Mouse (Mus musculus) lung, postnatal 0 days (tissue): ENCODE results near the gene Zfp385c. TPM values are rescaled to one million over a fixed set of nuclear protein-coding genes. Genes with fewer than 3 reads are reported as not detected.

Experiments
- ATAC-seq: fragments of 200-750 bp; cut with Nextera tagmentation; 2 replicates; pipeline ENCODE4 v1.8.0; 2017; ENCODE audit warnings: moderate library complexity
- DNase-seq: peaks from one replicate; pipeline ENCODE4 v3.0.0-alpha.2; 2016; ENCODE audit warnings: low spot score
- H3K27ac ChIP-seq: fragments of 300-500 bp; sonication (generic); 2 replicates; pipeline ENCODE4 v1.5.1; 2014; ENCODE audit warnings: antibody characterized with exemption, mild to moderate bottlenecking, low read length, mixed read lengths
- H3K27me3 ChIP-seq: fragments of 300-500 bp; sonication (generic); replicated peaks from 2 replicates; pipeline ENCODE4 v1.6.1; 2014; ENCODE audit warnings: low read length, mixed read lengths; ENCODE audit not compliant: insufficient read depth
- H3K36me3 ChIP-seq: fragments of 300-500 bp; sonication (generic); 2 replicates; pipeline ENCODE4 v1.6.1; 2014; ENCODE audit warnings: low read length, mixed read lengths; ENCODE audit not compliant: insufficient read depth
- H3K4me1 ChIP-seq: fragments of 300-500 bp; sonication (generic); 2 replicates; pipeline ENCODE4 v1.6.1; 2014; ENCODE audit warnings: antibody characterized with exemption, low read depth, low read length, mixed read lengths; ENCODE audit not compliant: insufficient read depth
- H3K4me2 ChIP-seq: fragments of 300-500 bp; sonication (generic); replicated peaks from 2 replicates; pipeline ENCODE4 v1.6.1; 2014; ENCODE audit warnings: low read depth, mild to moderate bottlenecking, low read length, moderate library complexity, mixed read lengths
- H3K4me3 ChIP-seq: fragments of 300-500 bp; sonication (generic); 2 replicates; pipeline ENCODE4 v1.5.1; 2014; ENCODE audit warnings: low read depth, low read length
- H3K9ac ChIP-seq: fragments of 300-500 bp; sonication (generic); replicated peaks from 2 replicates; pipeline ENCODE4 v1.6.1; 2014; ENCODE audit warnings: low read depth, mild to moderate bottlenecking
- H3K9me3 ChIP-seq: fragments of 300-500 bp; sonication (generic); 2 replicates; pipeline ENCODE4 v1.6.1; 2016; ENCODE audit warnings: low read length, mixed read lengths
- CTCF ChIP-seq: IDR thresholded peaks from 2 replicates; pipeline ENCODE4 v1.5.1; 2016; ENCODE audit warnings: antibody characterized with exemption, mild to moderate bottlenecking
- EP300 ChIP-seq: IDR thresholded peaks from 2 replicates; pipeline ENCODE4 v1.6.1; 2016; ENCODE audit warnings: antibody characterized with exemption, mild to moderate bottlenecking, control low read depth
- WGBS: fragments of 180-500 bp; shearing (Covaris S2); extraction: QIAGEN DNeasy Blood & Tissue Kit; methylation state at CpG from one replicate; pipeline ENCODE4 v1.1.7; 2014; 5-methylcytosine and 5-hydroxymethylcytosine counted together
- polyA plus RNA-seq: library from polyadenylated mRNA; unstranded; fragments of >200 nt; fragmentation: Nextera tagmentation; extraction: Ambion mirVana; gene quantifications from 2 replicates; pipeline ENCODE4 v1.2.1, GENCODE M21; 2015

The Zfp385c gene
- polyA plus RNA-seq, 1 experiment from 2014 or later, result not detected

- peaks cover 16% of the 10 kb centered on the region; the same call in 1 of the 2 replicates for H3K4me1 ChIP-seq
- 6% methylated on average over 38 of the region's 38 CpGs for WGBS
- peaks cover 38% of the 10 kb centered on the region for H3K36me3 ChIP-seq
- DNase-seq (peak; percentile 64), ATAC-seq (peak; percentile 47)
- no peaks in the 10 kb centered on the region for H3K9me3 ChIP-seq
- peak within 1 kb of the TSS; percentile 62 for H3K27ac ChIP-seq
- H3K27me3 ChIP-seq, result no peaks in the 10 kb centered on the region
- H3K9ac ChIP-seq, result no peak within 1 kb of the TSS
- peak within 1 kb of the TSS; percentile 20 for H3K4me3 ChIP-seq
- peak within 1 kb of the TSS; percentile 62 for H3K4me2 ChIP-seq
- TF ChIP-seq CTCF, result no peak
Measured at GRCm38 (mm10) chr11:100713735-100714533, 21.7 kb upstream of the Zfp385c start, which contains the start of gene Hspb9. TSS of gene Hspb9 (plus strand) at chr11:100713850.

- H3K4me1 ChIP-seq, result peaks cover 16% of the 10 kb centered on the region; the same call in 1 of the 2 replicates
- no peaks in the 10 kb centered on the region for H3K27me3 ChIP-seq
- ATAC-seq (no peak), DNase-seq (no peak)
- no peak overlapping the region; the same call in 1 of the 2 replicates for H3K4me3 ChIP-seq
- H3K36me3 ChIP-seq, result peaks cover 32% of the 10 kb centered on the region
- H3K9ac ChIP-seq, result no peak overlapping the region
- peak overlapping the region; percentile 62 for H3K4me2 ChIP-seq
- TF ChIP-seq EP300 (no peak), CTCF (no peak)
- 64% methylated on average over 4 of the region's 4 CpGs for WGBS
- no peaks in the 10 kb centered on the region for H3K9me3 ChIP-seq
- H3K27ac ChIP-seq, result peak overlapping the region; percentile 62; the same call in 1 of the 2 replicates
Measured at GRCm38 (mm10) chr11:100713174-100713573, 20.9 kb upstream of the Zfp385c start.

- 3% methylated on average over 43 of the region's 48 CpGs for WGBS
Measured at GRCm38 (mm10) chr11:100711783-100712615, 19.7 kb upstream of the Zfp385c start, which contains the start of gene Kat2a. TSS of gene Kat2a (minus strand) at chr11:100712465.

GRCm38 (mm10) chr11:100710977-100711376 is 18.7 kb upstream of the Zfp385c start:
- Histone ChIP-seq H3K4me3 (no peak overlapping the region), H3K9me3 (no peaks in the 10 kb centered on the region), H3K36me3 (peaks cover 20% of the 10 kb centered on the region), H3K27ac (no peak overlapping the region), H3K4me2 (no peak overlapping the region), H3K4me1 (peaks cover 16% of the 10 kb centered on the region; the same call in 1 of the 2 replicates), H3K27me3 (no peaks in the 10 kb centered on the region), H3K9ac (no peak overlapping the region)
- DNase-seq (no peak), ATAC-seq (no peak)
- no peak for TF ChIP-seq CTCF
- no peak for TF ChIP-seq EP300
- 63% methylated on average over 4 of the region's 4 CpGs for WGBS

More at GRCm38 (mm10) chr11:100711783-100712615, 19.7 kb upstream of the Zfp385c start, which contains the start of gene Kat2a:
- peak within 1 kb of the TSS; percentile 64 for H3K9ac ChIP-seq
- ATAC-seq (peak; percentile 90), DNase-seq (peak; percentile 88)
- H3K4me1 ChIP-seq, result peaks cover 16% of the 10 kb centered on the region; the same call in 1 of the 2 replicates
- no peaks in the 10 kb centered on the region for H3K27me3 ChIP-seq
- H3K4me3 ChIP-seq, result peak within 1 kb of the TSS; percentile 80
- H3K4me2 ChIP-seq, result peak within 1 kb of the TSS; percentile 99
- H3K27ac ChIP-seq, result 0 out of 2 replicates have a peak within 1 kb of the TSS, but pooled peaks have one; percentile 62
- TF ChIP-seq EP300, result no peak
- no peak for TF ChIP-seq CTCF
- no peaks in the 10 kb centered on the region for H3K9me3 ChIP-seq
- H3K36me3 ChIP-seq, result peaks cover 21% of the 10 kb centered on the region; the same call in 1 of the 2 replicates

DNA sequence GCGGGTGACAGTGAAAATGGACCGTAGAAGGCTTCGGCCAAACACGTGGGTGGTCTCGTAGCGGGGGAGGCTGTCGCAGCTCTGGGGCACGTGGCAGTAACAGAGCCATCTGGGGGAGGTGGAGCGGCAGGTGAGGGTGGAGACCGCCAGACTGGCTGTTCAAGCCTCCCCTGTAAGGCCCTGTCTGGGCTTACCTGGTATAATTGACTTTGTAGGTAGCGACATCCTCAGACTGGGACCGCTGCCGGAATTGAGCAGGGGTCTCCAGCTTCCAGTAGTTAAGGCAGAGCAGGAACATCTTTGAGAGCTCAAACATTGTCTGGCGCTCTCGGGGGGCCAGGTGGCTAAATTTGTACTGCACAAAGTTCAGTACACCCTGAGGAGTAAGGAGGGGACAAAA is 18.3 kb upstream of the Zfp385c start:
- Histone ChIP-seq H3K4me2 (no peak overlapping the region), H3K9me3 (no peaks in the 10 kb centered on the region), H3K36me3 (peaks cover 20% of the 10 kb centered on the region), H3K27ac (no peak overlapping the region), H3K27me3 (no peaks in the 10 kb centered on the region), H3K9ac (no peak overlapping the region), H3K4me1 (peaks cover 16% of the 10 kb centered on the region; the same call in 1 of the 2 replicates), H3K4me3 (no peak overlapping the region)
- ATAC-seq (no peak), DNase-seq (no peak)
- TF ChIP-seq CTCF (no peak), EP300 (no peak)
- 85% methylated on average over 15 of the region's 15 CpGs for WGBS
